Mouse (Mus musculus) heart, postnatal 25 days (tissue): ENCODE measurements around the gene Katnal1. TPM values are rescaled to one million over a fixed set of nuclear protein-coding genes. Genes with fewer than 3 reads are reported as not detected.
A peak's percentile ranks its signal among the peaks of the same experiment; 100 is the strongest.

Source experiments
- DNase-seq: peaks from one replicate; pipeline ENCODE4 v3.0.0; 2022; ENCODE audit warnings: low spot score
- intact Hi-C: fragments of 180-260 bp; cut with DNase I; formaldehyde crosslinking; loops from one replicate; pipeline ENCODE4 v1.15.1; 2025
- total RNA-seq, 2 experiments: library from RNA; stranded (reverse); gene quantifications; 2 replicates each; pipeline ENCODE4 v1.2.3; 2021

Gene Katnal1
- total RNA-seq, 2 experiments from 2014 or later, result 9.2 to 9.9 TPM

- no peak for DNase-seq
- intact Hi-C loops, result loop anchor here (5.0 kb wide), 2 partner anchors 36 to 96 kb away; no protein-coding TSS in a partner anchor
Measured at GRCm38 (mm10) chr5:148956091-148956490, 27.0 kb upstream of the Katnal1 start.

- no peak for DNase-seq
- intact Hi-C loops, result loop anchor here (5.0 kb wide), 2 partner anchors 37 to 97 kb away; no protein-coding TSS in a partner anchor
Measured at GRCm38 (mm10) chr5:148955575-148955974, 26.5 kb upstream of the Katnal1 start.

DNA sequence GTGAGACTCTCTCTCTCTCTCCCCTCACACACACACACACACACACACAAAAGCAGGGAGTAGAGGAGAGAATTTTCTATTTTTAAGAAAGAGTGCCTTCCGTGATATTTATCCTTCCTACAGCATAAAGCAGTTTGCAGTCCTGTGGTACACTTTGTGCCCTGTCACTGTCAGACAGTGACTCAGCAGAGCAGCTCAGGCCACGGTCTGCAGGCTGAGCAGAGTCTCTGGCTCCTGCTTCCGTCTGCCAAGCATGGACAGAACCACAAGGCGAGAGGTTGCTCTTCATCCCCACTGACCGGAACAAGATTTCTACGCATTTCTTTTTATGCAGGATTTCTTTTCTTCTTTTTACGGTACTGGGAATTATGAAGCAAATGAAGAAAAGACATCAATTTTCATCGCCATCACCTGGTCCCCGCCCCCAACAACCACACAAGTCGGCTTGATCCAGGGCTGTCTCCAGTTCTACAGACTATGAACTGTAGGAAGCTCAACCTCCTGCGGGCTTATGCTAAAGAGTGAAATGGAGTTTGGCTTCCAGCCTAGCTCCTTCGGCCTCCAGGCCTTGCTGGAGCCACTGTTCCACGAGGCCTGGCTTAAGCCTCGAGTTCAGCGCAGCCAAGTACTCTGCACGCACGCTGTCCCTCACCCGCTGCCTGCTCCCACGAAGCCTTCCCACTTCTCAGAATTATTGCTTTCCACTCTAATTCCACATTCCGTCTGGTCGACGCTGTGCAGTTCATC lies 25.4 kb upstream of the Katnal1 start:
- DNase-seq, result no peak
- intact Hi-C loops, result loop anchor here (5.0 kb wide), 2 partner anchors 38 to 98 kb away; no protein-coding TSS in a partner anchor

GRCm38 (mm10) chr5:148953098-148953497 lies 24.0 kb upstream of the Katnal1 start:
- DNase-seq, result peak; percentile 56
- intact Hi-C loops, result no loop called here

DNA sequence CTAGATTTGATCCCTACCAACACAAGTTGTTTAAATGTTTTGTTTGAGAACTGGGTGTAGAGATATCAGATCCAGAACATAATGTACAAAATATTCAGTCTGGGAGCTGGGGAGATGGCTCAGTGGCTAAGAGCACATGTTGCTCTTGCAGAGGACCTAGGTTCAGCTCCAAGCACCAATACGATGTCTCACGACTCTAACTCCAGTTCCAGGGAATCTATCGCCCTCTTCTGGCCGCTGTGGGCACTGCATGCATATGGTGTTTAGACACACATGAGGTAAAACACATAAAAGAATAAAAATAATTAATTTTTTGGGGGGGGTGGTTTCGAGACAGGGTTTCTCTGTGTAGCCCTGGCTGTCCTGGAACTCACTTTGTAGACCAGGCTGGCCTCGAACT lies 23.3 kb upstream of the Katnal1 start:
- no peak for DNase-seq
- intact Hi-C loops, result no loop called here

DNA sequence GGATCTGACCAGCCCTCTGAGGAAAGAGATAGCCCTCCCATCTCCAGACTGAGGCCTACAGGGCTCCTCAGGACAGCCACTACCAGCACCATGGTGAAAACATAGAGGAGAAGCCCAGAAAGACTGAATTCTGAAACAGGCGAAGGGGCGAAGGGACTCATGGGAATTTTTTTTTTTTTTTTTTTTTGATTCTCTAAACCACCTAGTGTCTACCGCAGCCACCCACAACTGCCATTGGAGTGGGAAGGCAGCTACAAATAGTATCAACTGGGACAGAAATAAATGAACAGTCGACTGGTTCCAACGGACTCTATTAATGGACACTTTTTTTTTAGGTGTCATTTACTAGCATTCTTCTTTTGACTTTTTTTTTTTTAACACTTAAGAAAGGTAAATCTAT lies 22.2 kb upstream of the Katnal1 start:
- intact Hi-C loops, result no loop called here
- no peak for DNase-seq

DNA sequence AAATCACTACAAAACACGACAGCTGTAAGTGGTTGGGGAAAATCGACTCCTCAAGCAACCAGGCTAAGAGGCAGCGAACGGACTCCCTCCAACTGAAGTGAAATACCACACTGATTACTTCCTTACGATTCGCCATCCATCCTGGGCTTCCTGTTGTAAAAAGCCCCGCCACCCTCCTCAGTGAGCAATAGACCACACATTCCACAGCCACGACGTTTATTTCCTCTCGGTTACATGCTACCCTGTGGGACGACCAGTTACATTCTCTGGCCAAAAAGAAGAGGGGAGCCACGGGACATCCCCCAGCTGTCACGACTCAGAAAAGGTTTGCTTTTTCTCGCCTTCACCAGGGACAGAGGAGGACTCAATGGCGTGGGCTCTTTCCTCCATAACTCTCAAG lies 20.9 kb upstream of the Katnal1 start:
- intact Hi-C loops, result no loop called here
- DNase-seq, result peak; percentile 10

DNA sequence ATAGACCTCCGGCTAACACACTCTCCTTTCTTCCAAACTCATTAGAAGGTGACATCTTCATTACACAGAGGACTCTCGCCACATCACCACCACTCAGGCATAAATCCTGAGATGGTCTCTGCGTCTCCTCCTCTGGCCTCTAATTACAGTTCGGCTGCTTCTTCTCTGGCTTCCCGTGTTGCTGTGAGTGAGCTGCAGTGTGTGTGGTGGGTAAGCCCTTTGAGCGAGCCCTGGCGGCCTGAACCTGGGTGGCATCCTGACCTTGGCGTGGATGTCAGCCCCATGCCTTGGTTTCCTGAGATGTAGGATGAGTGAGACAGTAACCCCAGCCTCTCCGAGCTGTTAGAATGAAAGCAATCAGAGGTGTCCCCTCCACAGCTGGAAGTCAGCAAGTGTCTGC lies 19.5 kb upstream of the Katnal1 start:
- intact Hi-C loops, result no loop called here

GRCm38 (mm10) chr5:148947412-148947811 lies 18.3 kb upstream of the Katnal1 start:
- intact Hi-C loops, result no loop called here
- DNase-seq, result no peak

More for the DNA sequence above, 19.5 kb upstream of the Katnal1 start:
- no peak for DNase-seq

- DNase-seq, result no peak
- intact Hi-C loops, result no loop called here
Measured at GRCm38 (mm10) chr5:148946787-148947186, 17.7 kb upstream of the Katnal1 start.

DNA sequence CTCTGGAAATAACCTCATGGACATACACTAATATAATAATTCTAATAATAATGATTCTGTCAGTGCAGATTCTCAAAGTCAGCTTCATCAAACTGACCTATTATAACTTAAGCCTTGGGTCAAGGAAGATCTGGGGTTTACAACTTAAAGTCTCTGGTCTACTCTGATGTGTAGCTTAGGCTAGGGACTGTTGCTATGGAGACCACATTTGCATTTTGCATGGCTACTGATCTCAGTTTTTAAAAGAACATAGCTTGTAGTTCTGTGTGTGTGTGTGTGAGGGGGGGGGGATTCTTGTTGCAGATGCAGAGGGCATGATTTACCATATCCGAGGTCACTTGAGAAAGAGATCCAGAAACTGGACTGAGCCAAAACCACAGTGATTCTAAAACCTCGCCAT lies 16.6 kb upstream of the Katnal1 start:
- intact Hi-C loops, result no loop called here
- DNase-seq, result no peak

DNA sequence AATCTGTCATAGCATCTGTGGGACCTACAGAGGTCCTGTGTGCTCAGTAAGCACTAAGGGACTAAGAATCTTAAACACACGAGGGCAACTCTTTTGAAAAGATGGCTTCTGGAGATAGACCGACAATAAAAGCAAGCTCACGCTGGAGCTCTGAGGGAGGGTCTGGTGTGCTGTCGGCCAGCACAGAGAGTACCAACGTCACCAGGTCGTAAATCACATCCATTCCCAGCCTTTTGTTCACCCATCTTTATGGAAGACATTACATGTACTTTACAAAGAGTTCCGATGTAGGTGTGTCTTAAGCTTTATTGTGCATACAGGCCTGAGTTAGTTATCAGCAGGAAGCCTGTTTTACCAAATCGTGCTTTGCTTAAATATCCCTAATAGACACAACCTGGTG lies 14.9 kb upstream of the Katnal1 start:
- no peak for DNase-seq
- intact Hi-C loops, result no loop called here

GRCm38 (mm10) chr5:148943444-148943843 lies 14.3 kb upstream of the Katnal1 start:
- no peak for DNase-seq
- intact Hi-C loops, result no loop called here

DNA sequence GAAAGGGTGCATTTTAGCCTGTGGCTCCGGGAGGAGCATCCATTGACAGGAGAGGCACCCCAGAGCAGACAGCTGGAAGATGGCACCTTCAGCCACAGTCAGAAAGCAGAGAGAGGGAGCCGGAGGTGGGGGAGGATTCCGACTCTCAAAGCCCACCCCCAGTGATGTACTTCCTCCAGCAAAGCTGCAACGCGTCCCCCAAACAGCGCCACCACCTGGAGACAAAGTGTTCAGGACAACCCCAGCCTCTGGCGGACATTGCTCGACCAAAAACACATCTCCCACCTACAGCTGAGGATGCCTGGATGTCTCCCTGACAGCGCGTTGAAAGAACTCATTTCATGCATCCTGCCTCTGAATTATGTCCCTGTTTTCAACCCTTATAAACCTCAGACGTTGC lies 13.8 kb upstream of the Katnal1 start:
- intact Hi-C loops, result no loop called here
- DNase-seq, result no peak

- intact Hi-C loops, result no loop called here
- no peak for DNase-seq
Measured at GRCm38 (mm10) chr5:148942305-148942704, 13.2 kb upstream of the Katnal1 start.

DNA sequence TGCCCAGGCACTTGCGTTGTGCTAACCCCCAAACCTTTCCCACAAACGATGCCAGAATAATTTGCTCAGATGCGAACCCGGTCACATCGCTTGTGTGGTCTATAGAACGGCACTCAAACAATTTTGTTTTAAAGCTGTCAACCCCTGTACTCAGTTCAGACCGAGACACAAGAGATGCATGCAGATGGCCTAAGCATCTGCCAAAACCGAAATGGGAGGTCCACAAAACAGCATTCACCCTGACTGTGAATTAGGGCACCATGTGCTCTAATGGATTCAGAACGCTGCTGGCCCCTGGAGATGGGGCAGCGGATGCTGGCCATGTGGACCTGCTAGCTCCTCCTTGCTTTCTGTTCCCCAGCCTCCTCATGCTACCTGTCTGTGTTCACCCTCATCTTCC lies 12.7 kb upstream of the Katnal1 start:
- DNase-seq, result no peak
- intact Hi-C loops, result no loop called here

DNA sequence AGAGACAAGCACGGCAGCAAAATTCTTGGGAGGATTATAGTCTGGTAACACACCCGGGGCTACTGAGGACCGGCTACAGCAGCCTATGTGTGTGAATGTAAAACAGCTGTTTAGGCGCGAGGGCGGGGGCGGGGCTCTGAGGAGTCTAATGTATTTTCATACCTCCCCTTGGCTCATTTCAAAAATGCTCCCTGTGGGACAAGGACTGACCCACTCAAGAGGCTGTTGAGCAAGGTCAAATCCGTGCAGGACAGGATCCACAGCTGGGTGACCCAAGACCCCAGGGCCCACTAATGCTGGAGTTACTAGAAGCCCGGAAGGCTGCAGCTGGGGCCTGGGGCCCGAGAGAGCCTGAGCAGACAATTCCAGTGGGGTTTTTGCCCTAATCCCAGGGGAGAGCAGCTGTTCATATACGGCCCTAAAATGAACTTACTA lies 10.8 kb upstream of the Katnal1 start:
- intact Hi-C loops, result no loop called here
- DNase-seq, result no peak

DNA sequence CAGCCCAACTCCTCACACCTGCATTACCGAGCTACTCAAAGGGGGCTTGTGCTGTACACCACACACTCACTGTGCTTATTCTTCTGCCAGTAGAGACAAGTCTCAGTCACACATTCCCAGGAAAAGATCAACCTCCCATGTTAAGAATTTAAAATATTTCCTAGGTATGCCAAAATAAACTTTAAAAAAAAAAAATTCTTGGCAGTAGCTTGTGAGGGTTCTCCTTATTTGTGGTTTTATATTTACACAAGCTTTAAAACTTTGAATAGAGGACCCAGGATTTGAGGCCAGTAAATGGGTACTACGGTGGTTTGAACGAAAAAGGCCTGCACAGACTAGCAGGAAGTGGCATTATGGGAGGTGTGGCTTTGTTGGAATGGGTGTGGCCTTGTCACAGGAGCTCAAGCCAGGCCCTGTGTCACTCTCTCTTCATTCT lies 7.4 kb upstream of the Katnal1 start:
- intact Hi-C loops, result no loop called here

DNA sequence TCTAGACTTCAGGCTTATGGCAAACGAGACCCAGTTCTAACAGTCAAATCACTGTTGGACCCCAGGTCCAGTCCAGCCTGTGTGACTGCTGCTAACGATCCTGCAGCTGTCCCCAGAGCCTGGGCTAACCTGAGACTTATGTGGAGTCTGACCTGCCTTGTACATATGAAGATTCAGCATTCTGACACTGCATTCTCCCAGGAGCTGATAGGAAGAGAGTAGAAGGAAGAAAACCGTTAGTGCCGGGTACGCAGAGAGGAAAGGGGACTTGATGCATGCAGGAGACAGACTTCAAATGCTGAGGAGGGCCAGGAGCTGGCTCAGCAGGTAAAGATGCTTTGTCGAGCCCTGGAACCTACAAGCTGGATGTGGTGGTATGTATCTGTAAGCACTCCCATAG lies 6.8 kb upstream of the Katnal1 start:
- intact Hi-C loops, result no loop called here
- DNase-seq, result no peak

More for the DNA sequence above, 7.4 kb upstream of the Katnal1 start:
- no peak for DNase-seq

GRCm38 (mm10) chr5:148935071-148935821 lies 6.1 kb upstream of the Katnal1 start:
- DNase-seq, result no peak
- intact Hi-C loops, result no loop called here

DNA sequence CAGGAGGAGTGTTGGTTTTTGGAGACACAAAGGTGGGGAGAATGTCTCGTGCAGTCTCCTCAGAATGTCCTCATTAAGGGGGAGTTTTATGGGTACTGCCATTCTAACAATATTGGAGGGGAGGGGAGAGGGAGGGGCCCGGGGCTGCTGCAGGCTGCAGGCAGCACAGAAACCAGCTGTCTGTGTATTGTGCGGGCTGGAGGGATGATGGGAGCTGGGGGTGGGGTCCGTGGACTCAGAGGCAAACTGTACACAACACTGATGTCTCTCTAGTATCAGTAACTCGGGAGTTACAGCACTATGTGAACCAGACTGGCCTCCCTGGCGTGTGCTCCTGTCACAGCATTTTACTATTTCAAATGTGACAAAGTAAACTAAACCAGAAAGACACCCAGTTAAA lies 5.3 kb upstream of the Katnal1 start:
- no peak for DNase-seq
- intact Hi-C loops, result no loop called here
